Mouse (Mus musculus) intestine, embryonic 14.5 days (tissue): ENCODE data around the gene Scin. TPM values are rescaled to one million over a fixed set of nuclear protein-coding genes. Genes with fewer than 3 reads are reported as not detected.

Experiments
- ATAC-seq: fragments of 200-750 bp; cut with Nextera tagmentation; replicated peaks from 2 replicates; pipeline ENCODE4 v1.8.0; 2017; ENCODE audit warnings: low read depth, moderate number of reproducible peaks, moderate TSS enrichment, moderate library complexity; ENCODE audit not compliant: low FRiP score, low TSS enrichment
- DNase-seq: peaks from one replicate; pipeline ENCODE4 v3.0.0-alpha.2; 2018; ENCODE audit warnings: low spot score
- H3K27ac ChIP-seq: fragments of 300-500 bp; sonication (generic); 2 replicates; pipeline ENCODE4 v1.5.1; 2014; ENCODE audit warnings: low read depth, mild to moderate bottlenecking, control low read depth
- H3K27me3 ChIP-seq: fragments of 300-500 bp; sonication (generic); replicated peaks from 2 replicates; pipeline ENCODE4 v1.6.1; 2014; ENCODE audit warnings: low read length, control low read depth; ENCODE audit not compliant: control insufficient read depth, insufficient read depth
- H3K36me3 ChIP-seq: fragments of 300-500 bp; sonication (generic); 2 replicates; pipeline ENCODE4 v1.6.1; 2014; ENCODE audit warnings: low read length, control low read depth; ENCODE audit not compliant: control insufficient read depth, insufficient read depth
- H3K4me1 ChIP-seq: fragments of 300-500 bp; sonication (generic); replicated peaks from 2 replicates; pipeline ENCODE4 v1.6.1; 2014; ENCODE audit warnings: low read length, control low read depth, mixed read lengths; ENCODE audit not compliant: control insufficient read depth, insufficient read depth
- H3K4me2 ChIP-seq: fragments of 300-500 bp; sonication (generic); 2 replicates; pipeline ENCODE4 v1.6.1; 2014; ENCODE audit warnings: low read length
- H3K4me3 ChIP-seq: fragments of 300-500 bp; sonication (generic); 2 replicates; pipeline ENCODE4 v1.5.1; 2014; ENCODE audit warnings: low read depth, low read length, control low read depth, mixed read lengths
- H3K9ac ChIP-seq: fragments of 300-500 bp; sonication (generic); 2 replicates; pipeline ENCODE4 v1.6.1; 2014; ENCODE audit warnings: mild to moderate bottlenecking, low read length
- H3K9me3 ChIP-seq: fragments of 300-500 bp; sonication (generic); 2 replicates; pipeline ENCODE4 v1.6.1; 2016; ENCODE audit warnings: low read length, control low read depth; ENCODE audit not compliant: control insufficient read depth
- WGBS: fragments of 180-500 bp; shearing (Covaris S2); extraction: QIAGEN DNeasy Blood & Tissue Kit; methylation state at CpG from one replicate; pipeline ENCODE4 v1.1.7; 2014; 5-methylcytosine and 5-hydroxymethylcytosine counted together
- polyA plus RNA-seq: library from polyadenylated mRNA; unstranded; fragments of >200 nt; fragmentation: Nextera tagmentation; extraction: Ambion mirVana; gene quantifications from 2 replicates; pipeline ENCODE4 v1.2.1, GENCODE M21; 2014

Gene Scin
- polyA plus RNA-seq, 1 experiment from 2014 or later: 26.4 TPM

GRCm38 (mm10) chr12:40016068-40016467 lies 118.0 kb downstream of the Scin start:
- Histone ChIP-seq H3K4me3 (no peak overlapping the region), H3K9me3 (no peaks in the 10 kb centered on the region), H3K36me3 (no peaks in the 10 kb centered on the region), H3K9ac (no peak overlapping the region), H3K27ac (no peak overlapping the region), H3K4me2 (no peak overlapping the region; the same call in 1 of the 2 replicates), H3K4me1 (peaks cover 4% of the 10 kb centered on the region; the same call in 1 of the 2 replicates), H3K27me3 (no peaks in the 10 kb centered on the region)
- DNase-seq (no peak), ATAC-seq (no peak)
- 80% methylated on average over 9 of the region's 9 CpGs for WGBS

DNA sequence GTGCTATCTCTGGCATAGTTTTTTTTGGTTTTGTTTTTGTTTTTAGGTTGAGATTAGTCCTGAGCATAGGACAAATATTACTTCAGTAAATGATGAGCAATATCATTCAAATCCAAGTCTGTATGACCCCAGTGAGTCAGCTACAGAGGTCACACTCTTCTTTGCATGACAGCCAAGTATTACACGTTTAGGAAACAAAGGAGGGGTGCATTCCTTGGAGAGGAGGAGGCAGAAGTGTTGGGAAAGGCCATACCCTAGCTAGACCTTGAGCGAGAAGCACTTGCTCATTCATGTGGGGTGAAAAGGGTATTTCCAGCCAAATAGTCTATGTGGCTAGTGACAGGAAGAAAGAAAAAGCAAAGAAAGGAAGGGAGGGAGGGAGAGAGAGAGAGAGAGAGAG lies 124.2 kb downstream of the Scin start:
- ATAC-seq: no peak
- H3K27me3 ChIP-seq: no peaks in the 10 kb centered on the region
- 55% methylated on average over 2 of the region's 2 CpGs for WGBS
- H3K4me2 ChIP-seq: no peak overlapping the region
- H3K36me3 ChIP-seq: no peaks in the 10 kb centered on the region
- no peak overlapping the region for H3K4me3 ChIP-seq
- no peaks in the 10 kb centered on the region for H3K9me3 ChIP-seq
- no peak overlapping the region for H3K27ac ChIP-seq
- H3K4me1 ChIP-seq: no peaks in the 10 kb centered on the region
- H3K9ac ChIP-seq: no peak overlapping the region
- no peak for DNase-seq

Other genes with a start within 250 kb of the Scin start
- 53.6 and 57.7 TPM in 2 replicates for gene Arl4a, start 96.2 kb downstream of the Scin start, polyA plus RNA-seq
- gene Lsmem1, start 65.3 kb upstream of the Scin start, polyA plus RNA-seq: not detected in 2 replicates
- 101 and 103 TPM in 2 replicates for gene Ifrd1, start 114.3 kb upstream of the Scin start, polyA plus RNA-seq